Mouse (Mus musculus) lung, embryonic 14.5 days (tissue): ENCODE results near the gene Slc35f3. TPM values are rescaled to one million over a fixed set of nuclear protein-coding genes. Genes with fewer than 3 reads are reported as not detected.

Source experiments
- ATAC-seq: fragments of 200-750 bp; cut with Nextera tagmentation; 2 replicates; pipeline ENCODE4 v1.8.0; 2017; ENCODE audit warnings: mild to moderate bottlenecking, moderate TSS enrichment, moderate library complexity; ENCODE audit not compliant: insufficient read depth
- DNase-seq: peaks from one replicate; pipeline ENCODE4 v3.0.0-alpha.2; 2015
- H3K27ac ChIP-seq: fragments of 300-500 bp; sonication (generic); 2 replicates; pipeline ENCODE4 v1.5.1; 2014; ENCODE audit warnings: low read depth, mild to moderate bottlenecking, moderate library complexity
- H3K27me3 ChIP-seq: fragments of 300-500 bp; sonication (generic); 2 replicates; pipeline ENCODE4 v1.6.1; 2014; ENCODE audit warnings: low read length, control low read depth; ENCODE audit not compliant: insufficient read depth
- H3K36me3 ChIP-seq: fragments of 300-500 bp; sonication (generic); 2 replicates; pipeline ENCODE4 v1.6.1; 2014; ENCODE audit warnings: control low read depth; ENCODE audit not compliant: insufficient read depth
- H3K4me1 ChIP-seq: fragments of 300-500 bp; sonication (generic); 2 replicates; pipeline ENCODE4 v1.6.1; 2014; ENCODE audit warnings: antibody characterized with exemption, control low read depth; ENCODE audit not compliant: insufficient read depth
- H3K4me2 ChIP-seq: fragments of 300-500 bp; sonication (generic); 2 replicates; pipeline ENCODE4 v1.6.1; 2014; ENCODE audit warnings: mild to moderate bottlenecking
- H3K4me3 ChIP-seq: fragments of 300-500 bp; sonication (generic); 2 replicates; pipeline ENCODE4 v1.5.1; 2014; ENCODE audit warnings: low read depth, low read length
- H3K9ac ChIP-seq: fragments of 300-500 bp; sonication (generic); 2 replicates; pipeline ENCODE4 v1.6.1; 2014
- H3K9me3 ChIP-seq: fragments of 300-500 bp; sonication (generic); 2 replicates; pipeline ENCODE4 v1.6.1; 2016; ENCODE audit warnings: low read depth, low read length, control low read depth
- CTCF ChIP-seq: IDR thresholded peaks from 2 replicates; pipeline ENCODE4 v1.5.1; 2016; ENCODE audit warnings: antibody characterized with exemption, low read depth
- WGBS: fragments of 180-500 bp; shearing (Covaris S2); extraction: QIAGEN DNeasy Blood & Tissue Kit; methylation state at CpG from one replicate; pipeline ENCODE4 v1.1.7; 2014; 5-methylcytosine and 5-hydroxymethylcytosine counted together
- polyA plus RNA-seq: library from polyadenylated mRNA; unstranded; fragments of >200 nt; fragmentation: Nextera tagmentation; extraction: Ambion mirVana; gene quantifications from 2 replicates; pipeline ENCODE4 v1.2.1, GENCODE M21; 2014

Slc35f3 gene
- polyA plus RNA-seq = 0.42 and 0.53 TPM in 2 replicates

DNA sequence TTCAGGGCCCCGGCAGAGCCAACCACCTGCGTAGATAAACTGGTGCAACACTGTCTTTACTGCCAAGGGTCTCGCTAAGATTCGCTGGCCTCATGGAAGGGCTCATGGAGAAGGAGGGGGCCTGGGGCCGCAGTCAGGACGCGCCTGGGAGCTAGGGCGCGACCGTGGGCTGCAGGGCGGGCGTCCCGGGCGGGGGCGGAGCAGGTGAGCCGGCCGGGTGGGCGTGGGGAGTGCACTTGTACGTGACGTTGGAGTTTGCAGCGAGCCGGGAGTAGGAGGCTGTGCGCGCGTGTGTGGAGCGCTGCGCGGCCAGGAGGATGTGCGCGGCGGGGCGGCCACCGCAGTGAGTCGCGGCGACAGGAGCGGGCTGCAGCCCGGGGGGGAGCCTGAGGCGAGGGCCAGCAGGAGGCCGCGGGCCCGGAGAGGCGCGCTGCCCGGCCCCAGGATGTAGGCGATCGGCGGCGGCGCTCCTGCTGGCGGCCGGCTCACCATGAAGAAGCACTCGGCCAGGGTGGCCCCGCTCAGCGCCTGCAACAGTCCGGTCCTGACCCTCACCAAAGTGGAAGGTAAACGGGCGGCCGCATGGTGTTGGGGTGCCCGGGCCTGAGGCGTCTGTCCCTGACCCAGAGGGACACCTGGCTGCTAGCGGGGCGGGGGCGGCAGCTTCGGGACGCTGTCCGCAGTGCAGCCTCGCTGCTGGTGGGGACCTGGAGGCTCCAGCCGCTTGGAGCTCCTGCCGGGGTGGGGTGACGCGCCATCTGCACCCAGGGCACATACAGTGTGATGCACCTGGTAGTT, at the start of gene Slc35f3:
Gene Slc35f3 (plus strand): TSS at position 263 of the 798 bp plus-strand sequence.
- Histone ChIP-seq H3K36me3 (no peaks in the 10 kb centered on the region), H3K4me3 (peak within 1 kb of the TSS; percentile 42), H3K27ac (no peak within 1 kb of the TSS), H3K27me3 (peaks cover 30% of the 10 kb centered on the region), H3K4me1 (no peaks in the 10 kb centered on the region), H3K4me2 (peak within 1 kb of the TSS; percentile 79), H3K9me3 (no peaks in the 10 kb centered on the region), H3K9ac (peak within 1 kb of the TSS; percentile 48)
- ATAC-seq = peak; percentile 62
- WGBS = 2% methylated on average over 46 of the region's 72 CpGs
- TF ChIP-seq CTCF = no peak
- peak; percentile 43 for DNase-seq

DNA sequence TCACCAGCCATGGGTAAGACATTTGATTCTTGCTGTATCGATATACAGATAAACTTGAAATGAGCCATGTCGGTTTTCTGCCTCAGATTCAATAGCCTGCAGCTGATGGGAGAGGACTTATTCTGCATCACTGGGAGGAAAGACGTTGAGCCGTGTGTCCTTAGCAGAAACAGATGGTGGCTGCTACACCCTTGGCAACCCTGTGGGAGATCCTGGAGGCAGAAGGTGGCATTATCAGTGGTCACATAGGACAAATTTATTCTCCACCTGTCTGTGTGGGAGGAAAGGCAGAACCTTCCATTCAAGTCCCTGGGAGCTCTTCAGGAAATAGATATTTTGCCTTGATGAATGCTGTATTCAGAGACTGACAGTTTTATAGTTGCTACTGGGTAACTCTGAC, 47.9 kb upstream of the Slc35f3 start:
- no peaks in the 10 kb centered on the region for H3K9me3 ChIP-seq
- no peak for DNase-seq
- no peak overlapping the region for H3K4me2 ChIP-seq
- 70% methylated on average over 4 of the region's 4 CpGs for WGBS
- no peak overlapping the region for H3K4me3 ChIP-seq
- no peak for TF ChIP-seq CTCF
- no peaks in the 10 kb centered on the region for H3K27me3 ChIP-seq
- H3K9ac ChIP-seq = no peak overlapping the region
- no peaks in the 10 kb centered on the region for H3K4me1 ChIP-seq
- H3K27ac ChIP-seq = no peak overlapping the region
- no peak for ATAC-seq
- H3K36me3 ChIP-seq = no peaks in the 10 kb centered on the region

DNA sequence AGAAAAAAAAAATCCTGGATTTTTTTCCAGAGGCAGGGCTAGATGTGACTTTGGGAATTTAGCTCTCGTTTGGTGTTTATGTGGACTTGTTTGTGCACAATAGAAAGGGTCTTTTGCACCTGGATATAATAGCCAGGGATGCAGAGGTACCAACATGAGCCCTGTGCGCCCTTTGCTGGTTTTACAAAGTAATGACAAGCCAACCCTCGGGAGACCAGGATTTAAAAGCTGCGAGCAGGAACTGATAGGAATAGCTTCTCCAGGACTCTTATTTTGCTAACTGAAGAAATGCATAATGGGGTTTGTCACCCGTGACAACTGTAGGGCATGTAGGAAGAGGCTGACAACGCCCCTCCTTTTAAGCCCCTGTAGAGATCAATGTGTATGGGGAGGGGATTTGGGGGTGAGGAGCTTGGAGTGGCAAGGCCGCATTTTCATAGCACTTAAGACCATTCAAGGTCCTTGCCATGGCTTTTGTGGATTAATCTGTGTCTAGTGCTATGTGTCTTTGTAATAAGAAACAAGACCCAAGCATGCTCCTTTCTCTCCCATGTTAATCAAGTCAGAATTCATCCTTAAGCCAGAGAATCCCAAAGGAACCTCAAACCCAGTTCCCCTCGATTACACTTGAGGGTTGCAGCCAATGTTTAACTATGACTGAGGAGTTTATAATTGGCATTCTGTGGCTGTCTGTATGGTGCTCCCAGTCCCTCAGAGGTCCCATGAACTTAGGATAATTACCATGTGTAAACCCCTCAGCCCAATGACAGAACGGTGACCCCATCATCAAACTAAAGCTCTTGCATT, 41.6 kb upstream of the Slc35f3 start:
- Histone ChIP-seq H3K9me3 (no peaks in the 10 kb centered on the region), H3K27ac (no peak overlapping the region), H3K9ac (no peak overlapping the region), H3K27me3 (no peaks in the 10 kb centered on the region), H3K4me2 (no peak overlapping the region), H3K36me3 (no peaks in the 10 kb centered on the region), H3K4me3 (no peak overlapping the region), H3K4me1 (no peaks in the 10 kb centered on the region)
- no peak for TF ChIP-seq CTCF
- DNase-seq (no peak), ATAC-seq (no peak)
- 42% methylated on average over 9 of the region's 9 CpGs for WGBS

DNA sequence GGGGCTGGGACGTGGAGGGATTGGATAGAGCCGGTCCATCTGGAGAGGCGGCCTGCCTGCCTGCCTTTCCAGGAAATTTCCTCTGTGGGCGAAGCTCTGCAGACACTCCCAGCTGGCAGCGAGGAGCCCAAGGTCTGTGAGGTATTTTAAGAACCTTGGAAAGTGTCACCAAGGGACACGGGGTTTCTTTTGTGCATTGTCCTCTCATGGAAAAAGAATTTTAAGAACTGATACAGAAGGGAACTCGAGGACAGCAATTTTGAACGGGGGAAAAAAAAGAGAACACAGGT, 41.0 kb upstream of the Slc35f3 start:
- no peaks in the 10 kb centered on the region for H3K27me3 ChIP-seq

DNA sequence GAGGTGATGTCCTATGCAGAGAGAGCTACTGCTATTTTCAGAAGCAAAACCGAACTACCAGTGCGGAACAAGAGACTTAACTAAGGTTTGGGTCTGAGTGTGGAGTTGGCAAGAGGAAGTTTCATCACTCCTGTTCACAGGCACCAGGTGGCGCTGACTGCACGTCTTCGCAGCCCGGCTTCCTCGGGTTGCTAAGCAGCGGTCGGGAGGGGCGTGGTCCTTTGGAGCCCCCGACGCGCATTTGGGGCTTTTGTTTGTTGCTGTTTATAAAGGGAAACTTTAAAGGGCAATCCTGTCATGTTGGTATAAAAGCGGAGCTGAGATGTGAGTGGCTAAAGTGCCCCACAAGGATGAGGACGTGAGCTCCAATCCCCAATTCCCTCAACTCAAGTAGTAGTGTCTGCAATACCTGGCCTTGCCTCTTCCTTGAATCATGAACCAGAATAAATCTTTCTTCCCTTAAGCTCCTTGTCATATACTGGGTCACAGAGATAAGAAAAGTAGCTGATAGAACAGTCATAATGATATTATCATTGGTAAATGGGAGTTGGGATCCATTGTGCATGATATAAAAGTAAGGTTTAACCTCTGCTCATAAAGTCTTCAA, 40.1 kb upstream of the Slc35f3 start:
- DNase-seq = peak; percentile 85
- no peak overlapping the region for H3K9ac ChIP-seq
- WGBS = 4% methylated on average over 15 of the region's 15 CpGs
- H3K27me3 ChIP-seq = no peaks in the 10 kb centered on the region
- no peak overlapping the region for H3K4me3 ChIP-seq
- no peaks in the 10 kb centered on the region for H3K36me3 ChIP-seq
- peak; percentile 71; the same call in 1 of the 2 replicates for ATAC-seq
- no peaks in the 10 kb centered on the region for H3K9me3 ChIP-seq
- H3K4me2 ChIP-seq = peak overlapping the region; percentile 41
- TF ChIP-seq CTCF = peak; percentile 84
- H3K4me1 ChIP-seq = no peaks in the 10 kb centered on the region
- no peak overlapping the region for H3K27ac ChIP-seq

More for the DNA sequence above, 41.0 kb upstream of the Slc35f3 start:
- no peak overlapping the region for H3K4me2 ChIP-seq
- H3K4me1 ChIP-seq = no peaks in the 10 kb centered on the region
- no peak overlapping the region for H3K4me3 ChIP-seq
- H3K36me3 ChIP-seq = no peaks in the 10 kb centered on the region
- no peak for TF ChIP-seq CTCF
- 58% methylated on average over 8 of the region's 8 CpGs for WGBS
- ATAC-seq (no peak), DNase-seq (no peak)
- no peak overlapping the region for H3K9ac ChIP-seq
- H3K27ac ChIP-seq = no peak overlapping the region
- H3K9me3 ChIP-seq = no peaks in the 10 kb centered on the region

- TF ChIP-seq CTCF = no peak
- Histone ChIP-seq H3K9me3 (no peaks in the 10 kb centered on the region), H3K27ac (no peak overlapping the region), H3K36me3 (no peaks in the 10 kb centered on the region), H3K4me3 (no peak overlapping the region), H3K4me1 (no peaks in the 10 kb centered on the region), H3K9ac (no peak overlapping the region), H3K4me2 (no peak overlapping the region), H3K27me3 (no peaks in the 10 kb centered on the region)
- no peak for ATAC-seq
- 45% methylated on average over 1 of the region's 1 CpGs for WGBS
- DNase-seq = no peak
These were observed 33.2 kb upstream of the Slc35f3 start for GRCm38 (mm10) chr8:126265186-126265585.

DNA sequence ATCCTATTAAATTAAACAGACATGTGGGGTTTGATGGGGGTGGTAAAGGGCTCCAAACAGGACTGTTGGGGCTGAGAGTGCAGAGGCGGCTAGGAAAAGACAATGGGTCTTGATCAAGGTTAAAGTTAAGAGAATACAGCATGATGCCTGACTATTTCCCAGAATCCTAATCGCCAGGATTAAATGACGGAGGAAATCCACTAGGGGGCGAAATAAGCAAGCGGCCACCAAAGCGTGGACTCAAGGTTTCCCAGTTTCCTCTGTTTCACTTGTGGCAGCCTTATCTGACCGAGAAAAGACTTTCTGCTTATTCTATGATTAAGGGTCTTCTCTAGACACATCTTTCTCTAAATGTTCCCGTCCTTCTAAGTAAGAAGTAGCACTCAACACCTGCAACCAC, 31.2 kb upstream of the Slc35f3 start:
- ATAC-seq = no peak
- TF ChIP-seq CTCF = peak; percentile 70
- no peaks in the 10 kb centered on the region for H3K36me3 ChIP-seq
- DNase-seq = peak; percentile 63
- 25% methylated on average over 8 of the region's 8 CpGs for WGBS
- no peak overlapping the region for H3K4me3 ChIP-seq
- no peaks in the 10 kb centered on the region for H3K4me1 ChIP-seq
- no peak overlapping the region for H3K9ac ChIP-seq
- H3K4me2 ChIP-seq = no peak overlapping the region
- no peak overlapping the region for H3K27ac ChIP-seq
- H3K27me3 ChIP-seq = no peaks in the 10 kb centered on the region
- no peaks in the 10 kb centered on the region for H3K9me3 ChIP-seq
